Mouse (Mus musculus) liver, embryonic 11.5 days (tissue): ENCODE measurements around the gene C9orf72. TPM values are rescaled to one million over a fixed set of nuclear protein-coding genes. Genes with fewer than 3 reads are reported as not detected.
A peak's percentile ranks its signal among the peaks of the same experiment; 100 is the strongest.

ENCODE experiments used
- ATAC-seq: fragments of 200-750 bp; cut with Nextera tagmentation; replicated peaks from 2 replicates; pipeline ENCODE4 v1.8.0; 2017; ENCODE audit warnings: moderate number of reproducible peaks, mild to moderate bottlenecking, moderate TSS enrichment, moderate library complexity; ENCODE audit not compliant: low FRiP score
- DNase-seq: peaks from one replicate; pipeline ENCODE4 v3.0.0-alpha.2; 2017; ENCODE audit warnings: low spot score
- H3K27ac ChIP-seq: fragments of 300-500 bp; sonication (generic); 2 replicates; pipeline ENCODE4 v1.5.1; 2014; ENCODE audit warnings: mild to moderate bottlenecking, low read depth, low read length, control low read depth
- H3K27me3 ChIP-seq: fragments of 300-500 bp; sonication (generic); replicated peaks from 2 replicates; pipeline ENCODE4 v1.6.1; 2014; ENCODE audit warnings: low read length, mixed read lengths; ENCODE audit not compliant: control insufficient read depth, insufficient read depth
- H3K36me3 ChIP-seq: fragments of 300-500 bp; sonication (generic); 2 replicates; pipeline ENCODE4 v1.6.1; 2014; ENCODE audit warnings: mild to moderate bottlenecking, low read length, moderate library complexity, mixed read lengths; ENCODE audit not compliant: control insufficient read depth, insufficient read depth
- H3K4me1 ChIP-seq: fragments of 300-500 bp; sonication (generic); replicated peaks from 2 replicates; pipeline ENCODE4 v1.6.1; 2014; ENCODE audit warnings: low read length, mixed read lengths; ENCODE audit not compliant: control insufficient read depth, insufficient read depth
- H3K4me2 ChIP-seq: fragments of 300-500 bp; sonication (generic); 2 replicates; pipeline ENCODE4 v1.6.1; 2014; ENCODE audit warnings: mild to moderate bottlenecking, control low read depth, moderate library complexity
- H3K4me3 ChIP-seq: fragments of 300-500 bp; sonication (generic); 2 replicates; pipeline ENCODE4 v1.5.1; 2014; ENCODE audit warnings: low read depth, low read length, control low read depth
- H3K9ac ChIP-seq: fragments of 300-500 bp; sonication (generic); 2 replicates; pipeline ENCODE4 v1.6.1; 2014; ENCODE audit warnings: low read depth, low read length, control low read depth
- H3K9me3 ChIP-seq: fragments of 300-500 bp; sonication (generic); 2 replicates; pipeline ENCODE4 v1.6.1; 2016; ENCODE audit warnings: low read length, inconsistent platforms, mixed read lengths; ENCODE audit not compliant: control insufficient read depth
- WGBS: fragments of 180-500 bp; shearing (Covaris S2); extraction: QIAGEN DNeasy Blood & Tissue Kit; methylation state at CpG from one replicate; pipeline ENCODE4 v1.1.7; 2014; 5-methylcytosine and 5-hydroxymethylcytosine counted together
- polyA plus RNA-seq: library from polyadenylated mRNA; unstranded; fragments of >200 nt; fragmentation: Nextera tagmentation; extraction: Ambion mirVana; gene quantifications from 2 replicates; pipeline ENCODE4 v1.2.1, GENCODE M21; 2014

C9orf72 gene
- polyA plus RNA-seq, 1 experiment from 2014 or later = 9.0 TPM

- Histone ChIP-seq H3K9ac (no peak overlapping the region), H3K27ac (no peak overlapping the region), H3K9me3 (no peaks in the 10 kb centered on the region), H3K27me3 (no peaks in the 10 kb centered on the region), H3K4me2 (no peak overlapping the region), H3K4me3 (no peak overlapping the region), H3K4me1 (no peaks in the 10 kb centered on the region), H3K36me3 (no peaks in the 10 kb centered on the region)
- ATAC-seq = no peak
- WGBS = 83% methylated on average over 13 of the region's 13 CpGs
- DNase-seq = no peak
Measured at GRCm38 (mm10) chr4:35169571-35170125, 56.3 kb downstream of the C9orf72 start.

- ATAC-seq = no peak
- Histone ChIP-seq H3K36me3 (no peaks in the 10 kb centered on the region), H3K27me3 (no peaks in the 10 kb centered on the region), H3K9ac (no peak overlapping the region), H3K27ac (no peak overlapping the region), H3K4me3 (no peak overlapping the region), H3K4me1 (no peaks in the 10 kb centered on the region), H3K9me3 (no peaks in the 10 kb centered on the region), H3K4me2 (no peak overlapping the region)
- DNase-seq = no peak
- 71% methylated on average over 5 of the region's 5 CpGs for WGBS
Measured at GRCm38 (mm10) chr4:35167855-35168254, 58.1 kb downstream of the C9orf72 start.

GRCm38 (mm10) chr4:35165947-35166346, 60.0 kb downstream of the C9orf72 start:
- Histone ChIP-seq H3K27ac (no peak overlapping the region), H3K27me3 (no peaks in the 10 kb centered on the region), H3K9ac (no peak overlapping the region), H3K9me3 (no peaks in the 10 kb centered on the region), H3K4me1 (no peaks in the 10 kb centered on the region), H3K4me2 (no peak overlapping the region), H3K4me3 (no peak overlapping the region), H3K36me3 (no peaks in the 10 kb centered on the region)
- ATAC-seq = peak; percentile 63; the same call in 1 of the 2 replicates
- no peak for DNase-seq
- 38% methylated on average over 3 of the region's 3 CpGs for WGBS

- H3K4me3 ChIP-seq = no peak overlapping the region
- ATAC-seq = no peak
- no peaks in the 10 kb centered on the region for H3K9me3 ChIP-seq
- no peak overlapping the region for H3K9ac ChIP-seq
- DNase-seq = no peak
- H3K27ac ChIP-seq = no peak overlapping the region
- 87% methylated on average over 2 of the region's 2 CpGs for WGBS
- no peaks in the 10 kb centered on the region for H3K4me1 ChIP-seq
- H3K4me2 ChIP-seq = no peak overlapping the region
- no peaks in the 10 kb centered on the region for H3K27me3 ChIP-seq
- no peaks in the 10 kb centered on the region for H3K36me3 ChIP-seq
Measured at GRCm38 (mm10) chr4:35165275-35165674, 60.7 kb downstream of the C9orf72 start.

GRCm38 (mm10) chr4:35157815-35158214, 68.2 kb downstream of the C9orf72 start:
- H3K4me2 ChIP-seq = no peak overlapping the region; the same call in 1 of the 2 replicates
- no peak for ATAC-seq
- WGBS = 43% methylated on average over 11 of the region's 11 CpGs
- no peaks in the 10 kb centered on the region for H3K27me3 ChIP-seq
- H3K36me3 ChIP-seq = no peaks in the 10 kb centered on the region
- H3K9me3 ChIP-seq = no peaks in the 10 kb centered on the region
- no peak for DNase-seq
- 0 out of 2 replicates have a peak, but pooled peaks cover 4% of the 10 kb centered on the region for H3K4me1 ChIP-seq
- no peak overlapping the region for H3K27ac ChIP-seq
- no peak overlapping the region for H3K9ac ChIP-seq
- H3K4me3 ChIP-seq = no peak overlapping the region

GRCm38 (mm10) chr4:35156751-35157611, 69.0 kb downstream of the C9orf72 start, which contains the start of gene Mob3b:
Gene Mob3b (minus strand): TSS chr4:35157484.
- Histone ChIP-seq H3K4me2 (peak within 1 kb of the TSS; percentile 96), H3K27ac (peak within 1 kb of the TSS; percentile 65), H3K4me1 (0 out of 2 replicates have a peak, but pooled peaks cover 4% of the 10 kb centered on the region), H3K9me3 (no peaks in the 10 kb centered on the region), H3K27me3 (no peaks in the 10 kb centered on the region), H3K4me3 (peak within 1 kb of the TSS; percentile 73), H3K36me3 (no peaks in the 10 kb centered on the region), H3K9ac (peak within 1 kb of the TSS; percentile 71)
- WGBS = under 1% methylated on average over 50 of the region's 50 CpGs
- DNase-seq = peak; percentile 86
- peak; percentile 88 for ATAC-seq

DNA sequence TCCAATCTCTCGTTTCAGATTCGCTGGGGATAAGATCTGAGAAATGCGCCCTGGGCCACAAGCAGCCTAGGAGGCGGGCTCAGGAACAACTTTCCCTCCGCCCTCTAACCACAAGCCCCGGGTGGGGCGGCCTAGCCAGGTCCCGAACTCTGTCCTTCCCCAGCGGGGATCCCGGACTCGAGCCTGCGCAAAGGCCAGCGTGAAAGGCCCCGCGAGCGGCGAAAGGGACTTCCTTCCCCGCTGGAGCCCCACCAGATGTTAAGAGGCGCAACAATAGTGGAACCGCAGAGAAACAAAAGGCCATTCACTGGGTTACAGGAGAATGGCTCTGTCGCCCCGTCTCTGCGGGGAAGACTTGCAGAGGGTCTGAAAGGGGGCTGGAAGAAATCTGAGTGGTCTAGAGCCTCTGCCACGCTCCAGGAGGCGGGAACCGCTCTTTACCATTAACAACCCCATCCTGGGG, 69.8 kb downstream of the C9orf72 start:
- 0 out of 2 replicates have a peak, but pooled peaks cover 4% of the 10 kb centered on the region for H3K4me1 ChIP-seq
- peak overlapping the region; percentile 65 for H3K27ac ChIP-seq
- no peaks in the 10 kb centered on the region for H3K27me3 ChIP-seq
- ATAC-seq (peak; percentile 70), DNase-seq (peak; percentile 65)
- WGBS = under 1% methylated on average over 26 of the region's 26 CpGs
- no peaks in the 10 kb centered on the region for H3K9me3 ChIP-seq
- H3K4me3 ChIP-seq = peak overlapping the region; percentile 73
- H3K36me3 ChIP-seq = no peaks in the 10 kb centered on the region
- H3K9ac ChIP-seq = peak overlapping the region; percentile 71
- H3K4me2 ChIP-seq = peak overlapping the region; percentile 96

- Histone ChIP-seq H3K27me3 (no peaks in the 10 kb centered on the region), H3K27ac (peak overlapping the region; percentile 65; the same call in 1 of the 2 replicates), H3K9ac (peak overlapping the region; percentile 71; the same call in 1 of the 2 replicates), H3K4me1 (0 out of 2 replicates have a peak, but pooled peaks cover 4% of the 10 kb centered on the region), H3K9me3 (no peaks in the 10 kb centered on the region), H3K4me3 (peak overlapping the region; percentile 73), H3K4me2 (peak overlapping the region; percentile 96), H3K36me3 (no peaks in the 10 kb centered on the region)
- WGBS = 24% methylated on average over 20 of the region's 20 CpGs
- DNase-seq (peak; percentile 55), ATAC-seq (peak; percentile 46)
Measured at GRCm38 (mm10) chr4:35155132-35155922, 70.6 kb downstream of the C9orf72 start.
